Mouse (Mus musculus) adrenal gland, adult (tissue): ENCODE measurements at regions not wholly inside any gene's neighbourhood (a gene's known extent, or its start where the extent isn't known, plus 50 kb on each side); places are given as distances from the start of the nearest gene placed in this dataset.
A peak's percentile ranks its signal among the peaks of the same experiment; 100 is the strongest.

Experiments used
- DNase-seq, 2 experiments: peaks; one replicate each; pipeline ENCODE4 v3.0.0; 2022 to 2023; ENCODE audit warnings: low spot score in 1 of 2; ENCODE audit not compliant: inconsistent age in 2 of 2

GRCm38 (mm10) chr13:110578159-110578558 lies 183.3 kb downstream of the Plk2 start:
- DNase-seq, result peak in 1 of 2 experiments; percentile 28

DNA sequence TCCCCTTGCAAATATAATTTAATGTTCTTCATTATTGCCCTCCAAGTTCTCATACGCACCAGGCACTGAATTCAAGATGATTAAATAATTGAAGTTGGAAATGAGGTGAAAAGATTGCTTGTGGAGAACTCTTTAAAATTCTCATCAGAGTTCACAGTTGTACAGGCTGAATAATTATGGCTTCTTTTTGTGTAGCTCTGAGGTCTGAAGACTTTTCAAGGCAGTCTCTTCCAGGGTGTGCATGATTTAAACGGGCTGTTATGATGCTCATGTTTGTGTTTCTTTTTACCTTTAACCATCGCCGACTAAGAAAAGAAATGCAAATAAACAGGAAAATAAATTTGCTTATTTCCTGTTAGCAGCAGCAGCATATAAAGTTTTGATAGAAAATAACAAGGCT lies 185.3 kb downstream of the Plk2 start:
- no peak for DNase-seq

DNA sequence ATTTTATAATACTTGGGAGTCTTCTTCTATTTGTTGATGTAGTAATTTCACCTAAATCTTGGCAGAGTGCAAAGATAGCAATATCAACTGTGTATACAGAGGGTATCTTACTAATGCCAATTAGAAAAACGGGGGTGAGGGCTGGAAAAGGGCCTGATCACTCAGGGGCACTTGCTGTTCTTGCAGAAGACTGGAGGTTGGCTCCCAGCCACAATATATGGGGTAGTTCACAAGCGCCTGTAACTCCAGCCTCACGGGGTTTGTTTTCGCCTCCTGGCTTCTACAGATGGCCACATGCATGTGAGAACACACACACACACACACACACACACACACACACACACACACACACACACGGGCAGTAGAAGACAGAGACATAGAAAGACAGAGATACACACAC lies 185.7 kb downstream of the Plk2 start:
- DNase-seq, result no peak

DNA sequence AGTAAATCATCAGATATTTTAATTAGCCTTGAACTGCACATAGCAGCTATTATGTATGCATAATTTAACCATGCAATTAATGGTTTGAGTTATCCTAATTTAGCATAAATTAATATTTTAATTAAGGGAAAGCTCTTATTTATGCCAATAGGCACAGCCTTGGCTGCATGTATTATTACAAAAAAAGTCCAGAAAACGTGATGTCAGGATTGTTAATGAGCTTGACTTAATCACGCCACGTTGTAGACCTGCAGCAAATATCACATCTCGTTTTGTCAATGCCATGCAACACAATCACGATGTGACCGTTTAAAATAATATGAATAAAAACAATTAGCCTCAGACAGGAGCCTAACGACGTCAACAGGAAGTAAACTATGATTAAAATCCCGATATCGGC lies 189.9 kb downstream of the Plk2 start:
- no peak for DNase-seq

DNA sequence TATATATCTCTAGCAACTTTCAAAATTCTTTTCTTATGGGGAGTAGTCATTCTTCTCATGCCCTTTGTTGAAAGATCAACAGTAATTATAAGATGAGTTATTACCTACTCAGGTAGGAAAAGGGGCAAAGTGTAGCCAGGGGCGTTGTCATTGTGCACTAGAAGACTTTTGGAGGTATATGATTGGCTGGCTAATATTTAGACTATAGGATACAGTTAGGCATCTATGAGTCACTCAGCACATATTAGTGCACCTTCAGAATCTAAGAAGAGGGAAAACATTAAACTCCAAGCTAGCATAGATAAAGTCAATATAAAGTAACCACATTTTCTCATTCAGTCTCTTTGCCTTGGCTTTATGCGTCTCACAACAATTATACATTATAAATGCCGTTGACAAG lies 199.8 kb downstream of the Plk2 start:
- DNase-seq, result no peak

- DNase-seq, result peak in 1 of 2 experiments; percentile 24
Observed at GRCm38 (mm10) chr13:110599666-110600065, 204.8 kb downstream of the Plk2 start.

- DNase-seq, result no peak
Observed at GRCm38 (mm10) chr13:110600377-110600776, 205.5 kb downstream of the Plk2 start.

DNA sequence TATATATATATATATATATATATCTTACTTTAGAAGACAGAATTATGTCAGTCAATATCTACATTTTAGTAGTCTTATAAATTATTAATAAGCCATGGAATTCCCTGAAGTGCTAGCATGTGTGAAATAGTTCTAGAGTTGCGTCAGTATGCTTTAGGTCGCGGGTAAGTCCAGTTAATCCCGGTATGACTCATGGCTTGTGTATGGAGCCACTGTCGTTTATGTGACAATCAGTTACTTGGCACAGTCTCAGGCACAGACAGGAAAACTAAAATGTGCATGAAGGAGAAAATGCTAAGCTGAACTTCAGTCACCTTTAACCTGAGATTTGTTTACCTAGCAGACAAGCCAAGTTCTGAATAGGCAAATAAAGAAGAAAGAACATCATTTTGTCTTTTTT lies 206.5 kb downstream of the Plk2 start:
- no peak for DNase-seq

DNA sequence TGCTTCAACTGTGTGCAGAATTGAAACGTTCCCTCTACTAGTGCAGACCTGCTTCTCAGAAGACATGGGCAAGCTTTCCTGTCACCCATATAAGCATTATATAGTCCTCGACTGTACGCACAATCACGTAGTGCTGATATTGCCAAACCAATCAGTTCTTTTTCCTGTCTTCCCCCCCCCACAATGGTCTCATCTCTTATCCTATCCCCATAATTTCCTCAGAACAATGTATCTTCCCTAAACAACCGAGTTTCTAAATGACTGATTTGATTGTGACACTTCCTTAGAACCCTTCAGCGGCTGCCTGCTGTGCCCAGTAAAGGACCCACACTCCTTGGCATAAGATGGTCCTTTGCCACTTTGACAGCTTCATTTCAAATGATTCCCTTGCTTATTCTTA lies 207.0 kb downstream of the Plk2 start:
- DNase-seq, result no peak

GRCm38 (mm10) chr13:110602894-110603293 lies 208.0 kb downstream of the Plk2 start:
- no peak for DNase-seq

GRCm38 (mm10) chr13:110619010-110619409 lies 224.2 kb downstream of the Plk2 start:
- DNase-seq, result no peak

GRCm38 (mm10) chr13:110627136-110627535 lies 232.3 kb downstream of the Plk2 start:
- DNase-seq, result no peak

- no peak for DNase-seq
Observed at GRCm38 (mm10) chr13:110627732-110628131, 232.9 kb downstream of the Plk2 start.

GRCm38 (mm10) chr13:110628201-110628600 lies 233.4 kb downstream of the Plk2 start:
- no peak for DNase-seq

- DNase-seq, result no peak
Observed at GRCm38 (mm10) chr13:110633261-110633781, 238.5 kb downstream of the Plk2 start.

DNA sequence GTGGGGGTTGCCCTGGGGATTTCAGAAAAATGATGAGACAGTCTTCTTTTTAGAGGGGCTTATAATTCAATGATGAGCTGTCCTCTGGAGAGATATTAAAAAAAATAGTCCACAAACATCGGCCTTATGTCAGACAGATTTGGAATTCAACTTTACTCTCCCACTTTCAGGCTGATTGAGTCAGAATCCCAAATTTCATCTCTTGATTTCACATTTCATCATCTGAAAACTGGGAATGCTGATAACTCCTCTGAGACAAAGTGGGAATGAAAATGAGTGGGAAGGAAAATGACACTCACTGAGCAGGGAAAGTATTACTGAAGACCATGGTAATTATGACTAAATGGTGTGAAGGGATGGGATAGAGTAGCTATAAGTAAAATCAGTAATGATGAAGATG lies 239.1 kb downstream of the Plk2 start:
- DNase-seq, result no peak

DNA sequence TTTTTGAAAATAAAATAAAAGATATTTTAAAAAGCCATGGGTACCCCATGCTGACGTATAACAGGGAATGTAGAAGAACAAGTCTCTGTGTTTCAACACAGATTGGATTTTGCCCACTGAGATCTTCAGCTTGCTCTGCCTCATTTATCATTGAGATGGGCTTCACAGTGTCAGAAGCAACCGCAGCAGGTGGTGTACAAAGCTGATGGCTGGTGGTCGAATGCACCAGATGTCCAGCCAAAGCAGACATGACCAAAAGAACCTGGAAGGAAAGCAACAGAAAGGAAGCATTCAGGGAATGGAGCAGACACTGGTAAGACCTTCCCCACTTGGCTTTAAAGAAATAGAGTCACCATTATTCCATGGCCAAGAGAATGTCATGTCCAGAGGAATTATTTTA lies 247.9 kb downstream of the Plk2 start:
- DNase-seq, result no peak

GRCm38 (mm10) chr13:110643198-110643896 lies 248.5 kb downstream of the Plk2 start:
- peak; percentile 38 to 70 for DNase-seq

DNA sequence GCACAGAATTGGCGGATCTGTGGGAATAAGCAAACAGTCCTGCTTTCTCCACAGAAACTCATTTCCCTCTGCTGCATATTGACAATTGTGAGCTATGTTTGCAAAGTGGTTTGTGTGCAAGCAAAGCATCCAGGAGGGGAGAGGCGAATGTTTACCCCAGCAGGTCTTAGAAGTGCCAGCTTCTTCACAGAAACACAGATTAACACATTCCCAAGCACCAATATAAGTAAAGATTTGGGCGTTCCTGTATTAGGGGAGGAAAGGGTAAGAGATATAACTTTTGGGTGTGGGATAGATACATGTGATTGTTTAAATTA lies 249.0 kb downstream of the Plk2 start:
- no peak for DNase-seq

DNA sequence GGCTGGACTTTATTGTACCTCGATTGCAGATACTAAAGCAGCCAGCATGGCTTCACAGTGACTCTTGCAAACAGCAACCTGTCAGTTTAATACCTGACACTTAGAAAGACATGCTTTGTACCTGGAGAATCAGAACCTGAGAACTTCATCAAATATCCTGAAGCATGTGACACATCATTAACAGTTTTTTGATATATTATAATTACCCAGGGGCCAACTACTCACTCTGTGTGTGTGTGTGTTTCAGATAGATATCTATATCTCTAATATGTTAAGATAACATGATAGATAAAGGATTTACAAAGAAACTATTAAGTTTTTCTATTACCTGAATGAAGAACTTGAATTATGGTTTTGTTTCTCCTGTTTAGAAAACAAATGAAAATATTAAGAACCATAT lies 254.5 kb downstream of the Plk2 start:
- no peak for DNase-seq

GRCm38 (mm10) chr13:110649870-110650497 lies 255.1 kb downstream of the Plk2 start:
- DNase-seq, result no peak

DNA sequence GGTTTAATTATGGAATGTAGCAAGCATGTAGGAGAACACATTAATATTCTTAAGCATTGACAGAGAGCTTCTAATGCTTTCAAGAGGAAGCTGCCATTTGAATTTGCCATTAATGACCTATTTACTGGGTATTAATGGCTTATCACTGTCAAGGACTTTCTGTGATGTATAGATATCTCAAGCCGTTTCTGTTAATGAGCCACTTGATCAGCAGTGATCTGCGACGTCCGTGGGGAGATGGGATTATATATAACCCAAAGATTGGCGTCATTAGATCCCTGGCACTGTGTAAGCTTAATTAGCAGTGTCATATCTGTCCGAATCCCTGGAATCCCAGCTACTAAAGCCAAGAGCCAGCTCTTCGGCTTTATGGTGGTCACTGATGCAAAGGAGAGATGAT lies 257.4 kb downstream of the Plk2 start:
- DNase-seq, result no peak
